Mouse (Mus musculus) embryonic facial prominence, embryonic 10.5 days (tissue): ENCODE measurements around the gene Hnf4a. TPM values are rescaled to one million over a fixed set of nuclear protein-coding genes. Genes with fewer than 3 reads are reported as not detected.

ENCODE experiments used
- DNase-seq: peaks from one replicate; pipeline ENCODE4 v3.0.0-alpha.2; 2017; ENCODE audit warnings: low spot score
- H3K27ac ChIP-seq: fragments of 300-500 bp; sonication (generic); replicated peaks from 2 replicates; pipeline ENCODE4 v1.5.1; 2016; ENCODE audit warnings: mild to moderate bottlenecking
- H3K27me3 ChIP-seq: fragments of 300-500 bp; sonication (generic); replicated peaks from 2 replicates; pipeline ENCODE4 v1.6.1; 2016; ENCODE audit warnings: low read depth, mild to moderate bottlenecking; ENCODE audit not compliant: poor library complexity, severe bottlenecking
- H3K36me3 ChIP-seq: fragments of 300-500 bp; sonication (generic); replicated peaks from 2 replicates; pipeline ENCODE4 v1.6.1; 2016; ENCODE audit warnings: mild to moderate bottlenecking, moderate library complexity
- H3K4me1 ChIP-seq: fragments of 300-500 bp; sonication (generic); 2 replicates; pipeline ENCODE4 v1.6.1; 2016
- H3K4me3 ChIP-seq: fragments of 300-500 bp; sonication (generic); 2 replicates; pipeline ENCODE4 v1.5.1; 2016; ENCODE audit warnings: mild to moderate bottlenecking, moderate library complexity
- H3K9me3 ChIP-seq: fragments of 300-500 bp; sonication (generic); 2 replicates; pipeline ENCODE4 v1.6.1; 2016; ENCODE audit warnings: mild to moderate bottlenecking
- WGBS: fragments of 180-500 bp; shearing (Covaris S2); methylation state at CpG from one replicate; pipeline ENCODE4 v1.1.7; 2016; 5-methylcytosine and 5-hydroxymethylcytosine counted together
- polyA plus RNA-seq: library from polyadenylated mRNA; unstranded; fragments of >200 nt; fragmentation: Nextera tagmentation; extraction: Ambion mirVana; gene quantifications from 2 replicates; pipeline ENCODE4 v1.2.1, GENCODE M21; 2016

The Hnf4a gene
- polyA plus RNA-seq, 1 experiment from 2014 or later: not detected

DNA sequence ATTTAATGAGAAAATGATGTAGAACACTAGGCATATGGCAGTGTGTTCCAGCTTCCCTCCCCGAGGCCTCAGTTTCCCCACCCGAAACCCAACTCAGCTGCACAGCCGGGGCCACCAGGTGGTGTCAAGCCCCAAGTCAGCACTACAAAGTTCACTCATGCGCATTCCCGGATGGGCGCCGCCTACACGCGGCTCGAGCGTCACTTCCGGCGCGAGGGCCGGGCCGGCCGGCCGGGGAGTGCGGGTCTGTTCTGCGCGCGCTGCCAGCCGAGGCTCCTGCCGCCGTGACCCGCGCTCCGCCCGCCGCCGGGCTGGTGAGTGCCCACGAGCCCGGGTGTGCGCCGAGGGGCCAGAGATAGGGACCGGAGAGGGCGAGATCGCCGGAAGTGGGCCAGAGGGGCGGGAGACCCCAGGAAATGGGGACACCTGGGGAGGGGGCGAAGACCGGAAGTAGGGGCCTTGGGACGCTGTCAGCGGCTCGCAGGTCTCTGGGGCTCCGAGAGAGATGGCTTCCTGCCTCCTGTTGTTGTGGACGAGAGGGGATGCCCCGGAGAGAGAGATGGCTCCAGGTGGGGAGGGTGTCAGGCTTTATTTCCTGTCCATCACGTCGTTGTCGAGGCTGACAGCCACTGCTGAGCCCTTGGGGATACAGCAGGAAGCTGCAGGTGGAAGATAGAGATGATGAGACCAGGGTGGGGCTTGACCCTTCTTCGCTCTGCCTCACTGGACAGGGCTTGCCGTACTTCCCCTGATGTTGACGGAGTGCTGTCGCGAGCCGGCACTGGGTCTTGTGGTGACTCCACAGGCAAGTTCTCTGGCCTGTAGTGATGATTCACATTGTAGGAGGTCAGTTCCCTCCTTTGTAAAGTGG is 95.7 kb downstream of the Hnf4a start, which contains the start of gene Ttpal:
Gene Ttpal (plus strand): TSS at position 214 of the 871 bp plus-strand sequence.
- Histone ChIP-seq H3K4me3 (peak within 1 kb of the TSS; percentile 94), H3K27me3 (no peaks in the 10 kb centered on the region), H3K27ac (peak within 1 kb of the TSS; percentile 98), H3K36me3 (no peaks in the 10 kb centered on the region; the same call in 1 of the 2 replicates), H3K4me1 (peaks cover 13% of the 10 kb centered on the region), H3K9me3 (no peaks in the 10 kb centered on the region)
- WGBS: 2% methylated on average over 57 of the region's 57 CpGs
- peak; percentile 92 for DNase-seq

DNA sequence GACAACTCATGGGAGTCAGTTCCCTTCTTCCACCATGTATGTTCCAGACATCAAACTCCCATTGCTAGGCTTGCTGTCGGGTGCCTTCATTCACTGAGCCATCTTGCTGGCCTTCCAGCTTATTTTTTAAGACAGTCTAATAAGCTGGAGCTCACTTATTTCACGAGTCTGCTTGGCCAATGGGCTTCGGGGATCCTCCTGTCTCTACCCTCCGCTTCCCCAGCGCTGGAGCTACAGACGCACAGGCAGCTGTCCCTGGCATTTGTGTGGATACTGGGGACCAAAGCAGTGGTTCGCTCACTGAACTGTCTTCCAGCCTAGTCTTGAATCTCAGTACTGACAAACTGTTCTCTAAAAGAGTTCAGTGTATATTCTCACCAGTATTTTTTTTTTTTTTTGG is 99.6 kb downstream of the Hnf4a start:
- Histone ChIP-seq H3K4me1 (peaks cover 13% of the 10 kb centered on the region), H3K27ac (no peak overlapping the region), H3K4me3 (no peak overlapping the region), H3K36me3 (peaks cover 26% of the 10 kb centered on the region), H3K9me3 (no peaks in the 10 kb centered on the region), H3K27me3 (no peaks in the 10 kb centered on the region)
- no peak for DNase-seq
- 84% methylated on average over 7 of the region's 7 CpGs for WGBS

DNA sequence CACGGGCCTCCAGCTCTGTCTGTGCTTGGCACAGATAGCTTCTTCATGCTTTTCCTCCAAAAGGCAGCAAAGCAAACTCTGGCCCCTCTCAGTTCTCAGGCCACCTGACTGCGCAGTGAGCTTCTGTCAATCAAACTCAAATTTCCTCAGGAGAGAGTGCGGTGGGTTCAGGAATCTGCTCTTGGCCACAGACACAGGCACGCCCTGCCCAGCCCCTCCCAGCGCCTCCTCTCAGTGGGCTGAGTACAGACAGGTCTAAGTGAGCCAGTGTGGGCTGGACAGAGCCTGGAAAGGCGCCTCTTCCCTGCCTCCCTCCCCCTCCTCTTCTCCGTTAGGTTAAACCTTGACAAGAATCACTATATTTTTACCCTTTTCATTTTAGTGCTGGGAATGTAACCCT is 101.4 kb downstream of the Hnf4a start:
- H3K27me3 ChIP-seq: no peaks in the 10 kb centered on the region
- peaks cover 44% of the 10 kb centered on the region for H3K36me3 ChIP-seq
- peaks cover 4% of the 10 kb centered on the region for H3K4me1 ChIP-seq
- H3K27ac ChIP-seq: no peak overlapping the region
- DNase-seq: no peak
- no peaks in the 10 kb centered on the region for H3K9me3 ChIP-seq
- no peak overlapping the region for H3K4me3 ChIP-seq
- 84% methylated on average over 7 of the region's 7 CpGs for WGBS

DNA sequence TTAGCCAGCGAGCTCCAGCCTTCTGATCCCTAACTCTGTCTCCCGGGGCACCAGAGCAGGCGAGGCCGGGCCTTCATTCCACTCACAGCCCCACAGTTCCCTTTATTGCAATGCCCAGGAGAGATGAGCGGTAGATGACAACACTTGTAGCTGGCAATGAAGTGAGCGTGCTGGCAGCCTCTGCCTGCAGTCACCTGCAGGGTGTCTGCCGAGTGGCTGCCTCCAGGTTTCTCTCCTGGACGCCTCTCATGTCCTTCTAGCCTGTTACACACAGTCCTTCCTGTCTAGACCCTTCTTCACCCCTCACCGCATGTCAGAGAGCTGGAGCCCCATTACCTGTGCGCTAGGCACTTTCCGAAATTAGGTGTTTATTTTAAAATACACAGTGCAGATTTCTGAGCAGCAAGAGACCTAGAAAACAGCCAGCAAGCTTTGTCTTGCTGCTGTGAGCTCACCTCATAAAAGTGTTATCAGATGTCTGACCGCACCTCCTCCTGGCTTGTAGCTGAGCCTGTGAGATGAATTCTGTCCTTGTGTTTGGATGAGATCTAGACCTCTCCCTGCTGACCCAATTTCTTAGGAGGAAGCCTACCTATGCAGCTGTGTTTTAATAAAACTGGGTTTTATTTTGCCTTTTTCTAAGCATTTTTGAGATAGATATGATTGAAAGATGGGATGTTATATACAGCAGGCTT is 102.8 kb downstream of the Hnf4a start:
- peaks cover 57% of the 10 kb centered on the region for H3K36me3 ChIP-seq
- no peak for DNase-seq
- no peak overlapping the region for H3K27ac ChIP-seq
- H3K4me3 ChIP-seq: no peak overlapping the region
- H3K9me3 ChIP-seq: no peaks in the 10 kb centered on the region
- no peaks in the 10 kb centered on the region for H3K4me1 ChIP-seq
- WGBS: 86% methylated on average over 12 of the region's 12 CpGs
- no peaks in the 10 kb centered on the region for H3K27me3 ChIP-seq

DNA sequence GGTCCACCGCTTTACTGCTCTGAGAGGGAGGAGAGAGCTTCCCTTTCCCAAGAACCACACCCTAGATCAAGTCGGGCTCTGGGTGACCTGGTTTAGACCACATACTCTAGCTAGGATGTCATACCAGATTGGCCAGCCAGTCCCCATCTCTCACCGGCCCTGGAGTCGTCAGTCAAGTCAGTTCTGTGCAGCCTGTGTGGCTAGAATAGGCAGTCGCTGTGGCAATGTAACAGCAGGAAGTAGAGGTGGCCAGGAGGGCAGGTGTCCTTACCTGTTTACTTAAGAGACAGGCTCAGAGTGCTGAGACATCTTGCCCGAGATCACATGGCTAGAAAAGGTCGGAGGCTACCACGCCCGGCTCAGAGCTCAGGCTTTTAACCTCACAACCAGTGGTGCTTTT is 104.6 kb downstream of the Hnf4a start:
- Histone ChIP-seq H3K36me3 (peaks cover 75% of the 10 kb centered on the region), H3K27ac (no peak overlapping the region), H3K27me3 (no peaks in the 10 kb centered on the region), H3K4me3 (no peak overlapping the region), H3K4me1 (no peaks in the 10 kb centered on the region), H3K9me3 (no peaks in the 10 kb centered on the region)
- DNase-seq: no peak
- WGBS: 71% methylated on average over 9 of the region's 9 CpGs

DNA sequence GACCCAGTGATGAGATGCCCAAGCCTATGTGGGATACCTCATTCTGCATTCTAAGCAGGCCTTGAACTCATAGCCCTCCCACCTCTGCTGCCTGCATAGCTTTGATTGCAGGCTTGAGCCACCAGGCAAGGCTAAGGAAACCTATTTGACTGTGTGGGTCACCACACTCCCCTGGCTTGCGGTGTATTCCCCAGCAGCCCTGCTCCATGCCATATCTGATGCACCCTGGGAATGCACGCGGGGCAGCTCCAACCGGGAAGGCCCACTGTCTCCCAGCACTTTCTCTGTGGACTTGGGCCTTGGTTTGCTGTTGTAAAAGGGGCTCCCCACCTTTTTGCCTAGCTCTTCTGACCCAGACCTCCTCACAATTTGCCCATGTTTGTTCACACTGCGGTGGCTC is 106.6 kb downstream of the Hnf4a start:
- Histone ChIP-seq H3K9me3 (no peaks in the 10 kb centered on the region), H3K4me1 (no peaks in the 10 kb centered on the region), H3K4me3 (no peak overlapping the region), H3K27me3 (no peaks in the 10 kb centered on the region), H3K36me3 (peaks cover 86% of the 10 kb centered on the region), H3K27ac (no peak overlapping the region)
- WGBS: 96% methylated on average over 5 of the region's 5 CpGs
- DNase-seq: no peak

DNA sequence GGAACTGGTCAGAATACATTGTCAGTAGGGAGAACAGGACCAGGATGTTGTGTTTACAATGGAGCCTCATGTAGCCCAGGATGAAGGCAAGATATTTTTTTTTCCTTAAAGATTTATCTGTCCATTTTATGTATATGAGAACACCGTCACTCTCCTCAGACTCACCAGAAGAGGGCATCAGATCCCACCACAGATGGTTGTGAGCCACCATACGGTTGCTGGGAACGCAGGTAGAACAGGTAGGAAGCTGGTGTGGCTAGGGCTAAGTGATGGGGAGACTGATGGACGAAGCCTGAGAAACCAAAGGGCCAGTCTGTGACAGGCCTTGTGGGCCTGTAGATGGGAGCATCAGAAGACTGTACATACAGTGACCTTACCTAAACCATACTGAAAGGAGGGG is 107.4 kb downstream of the Hnf4a start:
- WGBS: 90% methylated on average over 4 of the region's 4 CpGs
- no peaks in the 10 kb centered on the region for H3K9me3 ChIP-seq
- peaks cover 94% of the 10 kb centered on the region for H3K36me3 ChIP-seq
- H3K4me1 ChIP-seq: no peaks in the 10 kb centered on the region
- no peak overlapping the region for H3K27ac ChIP-seq
- no peak overlapping the region for H3K4me3 ChIP-seq
- H3K27me3 ChIP-seq: no peaks in the 10 kb centered on the region
- DNase-seq: no peak

DNA sequence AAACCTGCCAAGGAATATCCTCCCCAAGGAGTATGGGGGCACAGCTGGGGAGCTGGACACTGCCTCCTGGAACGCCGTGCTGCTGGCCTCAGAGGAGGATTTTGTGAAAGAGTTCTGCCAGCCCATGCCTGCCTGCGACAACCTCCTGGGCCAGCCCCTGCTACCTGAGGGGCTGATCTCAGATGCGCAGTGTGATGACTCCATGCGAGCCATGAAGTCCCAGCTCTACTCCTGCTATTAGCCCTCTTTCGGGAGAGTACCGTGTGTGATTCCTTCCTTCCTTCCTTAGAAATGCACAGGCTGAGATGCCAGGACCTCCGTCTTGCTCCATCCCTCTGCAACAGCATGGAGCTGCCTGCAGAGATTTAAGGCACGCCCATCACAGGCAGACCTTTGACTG is 108.8 kb downstream of the Hnf4a start:
- whole genome bisulfite sequencing: 92% methylated on average over 9 of the region's 9 CpGs
- Histone ChIP-seq H3K27ac (no peak overlapping the region), H3K9me3 (no peaks in the 10 kb centered on the region), H3K36me3 (peaks cover 98% of the 10 kb centered on the region), H3K4me1 (no peaks in the 10 kb centered on the region), H3K27me3 (no peaks in the 10 kb centered on the region), H3K4me3 (no peak overlapping the region)
- DNase-seq: no peak

DNA sequence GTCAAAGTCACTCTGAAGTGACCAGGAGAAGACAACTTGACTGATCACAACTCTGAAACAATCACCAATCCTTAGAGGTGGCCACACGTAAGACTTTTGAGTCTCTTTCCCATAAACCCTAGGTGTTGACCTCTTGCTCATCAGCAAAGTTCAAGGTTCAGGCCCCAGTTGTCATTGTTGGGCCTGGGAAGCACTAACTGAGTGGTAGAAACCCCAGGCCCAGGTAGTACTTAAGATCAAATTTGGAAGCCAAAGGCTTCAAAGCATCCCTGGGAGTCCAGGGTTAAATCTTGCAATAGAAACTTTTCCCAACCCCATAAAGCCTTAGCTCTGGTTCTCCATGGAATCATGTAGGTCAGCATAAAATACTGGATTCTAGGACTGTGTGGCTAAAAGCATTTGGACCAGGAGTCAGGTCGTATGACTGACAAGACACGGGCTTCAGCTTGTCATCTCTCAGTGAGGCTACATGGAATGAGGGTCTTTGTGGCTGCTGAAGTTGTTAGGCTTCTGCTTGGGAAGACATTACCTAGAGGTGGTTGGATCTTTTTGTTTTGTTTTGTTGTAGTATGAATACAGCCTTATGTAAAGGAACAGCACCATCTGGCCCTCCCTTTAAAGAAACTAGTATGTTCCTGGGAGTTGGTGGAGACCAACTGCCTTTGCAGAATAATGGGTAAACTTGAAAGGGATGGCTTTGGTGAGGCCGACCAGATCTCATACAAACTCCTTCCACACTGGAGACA is 109.5 kb downstream of the Hnf4a start:
- H3K4me1 ChIP-seq: no peaks in the 10 kb centered on the region
- no peaks in the 10 kb centered on the region for H3K9me3 ChIP-seq
- no peak for DNase-seq
- H3K27ac ChIP-seq: no peak overlapping the region
- no peak overlapping the region for H3K4me3 ChIP-seq
- peaks cover 98% of the 10 kb centered on the region for H3K36me3 ChIP-seq
- WGBS: 90% methylated on average over 4 of the region's 4 CpGs
- no peaks in the 10 kb centered on the region for H3K27me3 ChIP-seq

DNA sequence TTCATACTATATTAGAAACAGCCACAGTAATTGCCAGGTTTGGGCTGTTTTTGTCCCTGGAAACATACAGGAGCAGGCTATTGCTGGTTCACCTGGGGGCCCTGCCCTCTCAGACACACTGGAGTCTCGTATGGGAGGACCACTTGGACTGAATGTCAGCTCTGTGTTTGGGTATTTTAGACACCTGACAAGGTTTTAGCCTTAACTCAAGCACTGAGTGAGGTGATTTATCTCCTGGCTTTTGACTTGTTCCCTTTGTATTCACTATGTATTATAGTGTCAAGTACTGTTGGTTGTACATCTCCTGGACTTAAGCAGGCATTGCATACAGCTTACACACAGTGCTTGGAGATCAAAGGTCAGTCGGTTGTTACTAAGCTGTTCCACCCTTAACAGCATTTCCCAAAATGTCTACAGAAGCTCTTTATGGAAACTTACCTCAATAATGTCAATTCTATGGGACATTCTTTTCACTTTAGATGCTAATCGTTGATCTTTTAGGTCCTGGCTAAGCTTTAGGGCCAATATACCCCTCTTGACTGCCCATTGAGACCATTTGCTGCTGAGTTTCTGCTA is 110.1 kb downstream of the Hnf4a start:
- WGBS: 84% methylated on average over 3 of the region's 3 CpGs
- H3K36me3 ChIP-seq: peaks cover 99% of the 10 kb centered on the region
- H3K9me3 ChIP-seq: no peaks in the 10 kb centered on the region
- no peak overlapping the region for H3K27ac ChIP-seq
- DNase-seq: no peak
- H3K27me3 ChIP-seq: no peaks in the 10 kb centered on the region
- no peaks in the 10 kb centered on the region for H3K4me1 ChIP-seq
- H3K4me3 ChIP-seq: no peak overlapping the region

DNA sequence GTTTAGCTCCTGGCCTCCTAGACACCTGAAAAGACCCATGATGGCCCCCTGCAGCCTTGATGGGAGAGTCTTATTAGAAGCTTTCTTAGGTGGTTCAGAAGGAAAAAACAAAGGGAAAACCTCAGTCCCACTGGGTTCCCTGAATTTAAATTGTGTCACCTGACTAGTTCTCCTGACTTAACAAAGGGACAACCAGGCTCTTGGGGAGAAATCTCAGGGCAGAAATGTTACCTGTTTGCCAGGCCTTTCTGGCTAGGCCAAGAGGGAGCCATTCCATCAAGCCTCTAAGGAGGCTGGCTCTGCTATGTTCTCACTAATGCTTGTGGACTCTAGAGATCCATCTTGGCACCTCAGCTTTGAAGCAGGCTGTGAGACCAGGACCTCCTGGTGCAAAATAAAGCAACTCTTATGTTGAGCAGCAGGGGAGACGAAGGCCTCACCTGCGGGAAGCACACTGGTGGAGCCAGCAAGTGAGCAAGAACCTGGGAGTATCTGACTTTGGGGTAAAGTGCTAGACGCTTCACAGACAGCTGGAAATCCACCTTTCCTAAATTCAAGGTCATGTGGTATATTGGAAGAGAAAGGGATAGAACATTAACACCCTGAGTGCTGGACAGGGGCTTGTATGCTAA is 110.7 kb downstream of the Hnf4a start:
- Histone ChIP-seq H3K27me3 (no peaks in the 10 kb centered on the region), H3K4me1 (no peaks in the 10 kb centered on the region), H3K9me3 (no peaks in the 10 kb centered on the region), H3K27ac (no peak overlapping the region), H3K36me3 (peaks cover 98% of the 10 kb centered on the region), H3K4me3 (no peak overlapping the region)
- no peak for DNase-seq
- WGBS: 81% methylated on average over 3 of the region's 3 CpGs

DNA sequence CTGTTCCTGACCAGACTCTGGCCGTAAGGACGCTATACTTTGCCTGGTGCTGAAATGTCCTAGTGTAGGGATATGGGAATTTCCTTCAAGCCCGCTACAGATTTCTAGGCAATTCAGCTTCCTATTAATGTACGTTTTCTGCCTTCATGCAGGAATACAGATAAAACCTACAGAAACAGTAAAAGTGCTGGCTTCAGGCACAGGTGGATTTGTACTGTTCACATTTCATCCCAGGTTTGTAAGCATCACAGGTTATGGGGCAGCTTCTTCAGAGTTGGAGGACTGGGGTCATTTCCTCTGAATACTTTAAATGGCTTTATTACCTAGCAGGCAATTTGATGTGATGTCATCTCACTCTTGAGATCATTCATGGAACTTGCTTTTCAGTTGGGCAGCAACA is 111.3 kb downstream of the Hnf4a start:
- 92% methylated on average over 4 of the region's 4 CpGs for WGBS
- H3K27ac ChIP-seq: no peak overlapping the region
- peaks cover 98% of the 10 kb centered on the region for H3K36me3 ChIP-seq
- no peaks in the 10 kb centered on the region for H3K4me1 ChIP-seq
- H3K9me3 ChIP-seq: no peaks in the 10 kb centered on the region
- no peaks in the 10 kb centered on the region for H3K27me3 ChIP-seq
- no peak overlapping the region for H3K4me3 ChIP-seq
- no peak for DNase-seq
